Mouse (Mus musculus): Measurements from ENCODE around the gene Sync.

The Sync gene

DNA sequence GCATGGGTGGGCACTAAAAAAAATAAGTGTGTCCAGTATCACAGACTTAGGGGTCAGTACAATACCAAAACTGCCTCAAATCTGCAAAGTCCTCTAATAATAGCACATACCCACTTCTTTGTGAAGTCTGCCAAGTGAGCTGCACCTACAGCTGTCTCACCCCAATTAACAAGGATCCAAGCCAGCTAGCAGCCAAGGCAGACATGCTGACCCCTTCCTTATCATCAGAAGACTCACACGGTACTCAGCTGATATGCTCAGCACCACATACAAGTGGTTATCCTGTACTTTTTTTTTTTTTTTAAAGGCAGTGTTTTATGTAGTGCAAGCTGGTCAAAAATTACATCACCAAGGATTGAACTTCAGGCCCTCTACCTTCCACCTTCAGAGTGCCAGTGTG is 16.9 kb downstream of the Sync start:
- WGBS: 38% methylated on average over 1 of the region's 1 CpGs

- WGBS: 96% methylated on average over 1 of the region's 1 CpGs
These were observed 20.5 kb downstream of the Sync start for GRCm38 (mm10) chr4:129307936-129308335.

DNA sequence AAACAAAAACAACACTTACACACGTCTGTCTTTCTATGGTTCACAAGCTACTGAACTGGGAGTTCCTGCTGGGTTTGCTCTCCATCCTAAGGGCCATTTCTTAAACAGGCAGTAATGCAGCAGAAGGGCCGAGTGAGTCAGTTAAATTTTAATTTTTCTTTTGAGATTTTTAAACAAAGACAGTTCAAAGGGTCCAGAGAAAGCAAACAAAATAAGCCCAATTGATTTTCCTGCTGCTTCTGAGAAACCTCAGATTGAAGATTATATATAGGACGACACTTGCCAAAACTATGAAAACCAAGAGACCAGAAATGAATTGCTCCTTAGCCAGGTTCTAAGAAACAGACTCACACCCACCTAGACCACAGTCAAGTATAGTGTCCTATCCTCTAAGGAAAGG is 26.5 kb downstream of the Sync start:
- 67% methylated on average over 3 of the region's 3 CpGs for WGBS

- WGBS: 94% methylated on average over 1 of the region's 1 CpGs
These were observed 33.5 kb downstream of the Sync start for GRCm38 (mm10) chr4:129320876-129321275.

DNA sequence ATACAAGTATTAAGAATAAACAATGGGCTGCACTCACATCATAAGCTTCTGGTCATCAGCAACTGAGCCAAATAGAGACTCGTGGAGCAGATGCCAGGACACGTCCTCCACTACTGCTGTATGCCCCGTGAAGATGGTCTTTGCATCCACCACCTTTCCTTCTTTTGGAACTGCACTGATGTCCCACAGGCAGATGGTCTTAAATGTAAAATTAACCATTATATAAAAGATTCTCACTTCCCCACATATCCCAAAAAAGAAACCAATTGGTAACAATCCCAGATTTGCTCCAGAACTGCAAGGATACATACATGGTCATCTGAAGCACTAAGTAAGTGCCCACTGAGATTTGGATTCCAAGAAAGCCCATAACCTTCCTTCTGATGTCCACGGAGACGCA is 34.6 kb downstream of the Sync start:
- WGBS: 55% methylated on average over 5 of the region's 5 CpGs

DNA sequence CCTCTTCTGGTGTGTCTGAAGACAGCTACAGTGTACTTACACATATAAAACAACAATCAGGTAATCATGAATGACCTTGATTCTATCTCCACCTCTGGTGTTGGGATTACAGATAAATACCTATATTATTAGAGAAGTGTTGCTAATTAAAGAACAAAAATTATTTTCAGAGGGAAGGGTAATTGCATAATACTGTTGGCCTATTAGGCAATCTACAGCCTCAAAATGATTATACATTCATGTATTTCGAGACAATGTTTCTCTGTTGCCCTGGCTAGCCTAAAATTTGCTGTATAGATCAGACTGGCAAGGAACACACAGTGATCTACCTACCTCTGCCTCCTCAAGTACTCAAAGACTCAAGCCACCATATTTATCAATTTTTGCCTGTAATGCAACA is 36.1 kb downstream of the Sync start:
- 69% methylated on average over 1 of the region's 1 CpGs for WGBS

DNA sequence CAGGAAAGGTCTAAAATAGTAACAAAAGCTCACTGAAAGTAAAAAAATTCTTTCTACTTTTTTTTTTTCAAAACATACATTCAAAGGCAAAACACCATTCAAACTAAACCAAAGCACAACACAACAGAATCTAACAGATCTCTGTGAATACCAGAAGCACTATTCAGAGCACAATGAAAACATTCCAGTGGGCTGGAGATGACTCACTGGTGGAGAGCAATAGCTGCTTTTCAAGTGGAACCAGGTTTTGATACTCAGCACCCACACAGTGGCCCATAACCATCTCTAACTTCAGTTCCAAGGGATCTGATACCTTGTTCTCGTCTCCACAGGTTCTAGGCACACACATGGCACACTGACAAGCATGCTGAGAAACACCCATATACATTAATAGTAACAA is 37.3 kb downstream of the Sync start:
- 33% methylated on average over 1 of the region's 1 CpGs for WGBS

DNA sequence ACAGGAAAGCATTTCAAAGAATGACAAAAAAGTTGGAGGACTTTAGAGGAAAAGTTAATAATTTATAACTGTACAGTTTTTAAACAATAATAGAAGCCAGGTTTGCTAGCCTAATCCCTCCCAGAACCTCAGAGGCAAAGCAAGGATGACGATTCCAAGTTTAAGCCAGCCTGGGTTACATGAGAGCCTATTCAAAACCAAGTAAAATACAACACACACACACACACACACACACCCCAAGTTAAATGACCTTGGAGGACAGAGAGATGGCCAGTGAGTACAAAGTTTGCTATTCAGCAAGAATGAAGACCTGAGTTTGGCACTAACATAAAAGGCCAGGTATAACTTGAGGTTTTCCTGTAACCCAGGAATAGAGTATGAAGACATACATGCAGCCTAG is 38.8 kb downstream of the Sync start:
- WGBS: 31% methylated on average over 1 of the region's 1 CpGs

- 18% methylated on average over 1 of the region's 1 CpGs for WGBS
These were observed 45.4 kb downstream of the Sync start for GRCm38 (mm10) chr4:129332846-129333245.

GRCm38 (mm10) chr4:129334677-129335215 is 47.3 kb downstream of the Sync start:
- WGBS: under 1% methylated on average over 62 of the region's 62 CpGs

- WGBS: under 1% methylated on average over 73 of the region's 73 CpGs
These were observed 48.0 kb downstream of the Sync start, which contains the start of the genes Rbbp4 and Zbtb8os for GRCm38 (mm10) chr4:129335216-129336074. TSS of gene Rbbp4 (minus strand) at chr4:129335370. TSS of gene Zbtb8os (plus strand) at chr4:129335695.

DNA sequence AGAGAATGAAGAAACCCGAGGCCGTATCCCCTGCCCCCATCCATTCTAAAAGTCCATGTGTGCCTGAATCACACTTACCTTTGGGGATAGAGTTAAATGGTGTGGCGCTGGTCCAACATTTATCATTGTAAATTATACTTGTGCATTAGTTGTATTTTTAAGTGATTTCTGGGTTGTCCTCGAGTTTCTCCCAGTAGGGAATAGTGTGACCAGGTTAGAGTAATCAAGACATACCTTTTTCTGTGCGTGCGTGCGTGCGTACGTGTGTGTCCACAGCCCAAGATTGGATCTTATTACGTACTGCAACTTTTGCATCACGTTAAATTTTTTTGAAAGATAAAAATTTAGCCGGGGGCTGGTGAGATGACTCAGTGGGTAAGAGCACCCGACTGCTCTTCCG is 48.9 kb downstream of the Sync start:
- WGBS: 42% methylated on average over 14 of the region's 14 CpGs

DNA sequence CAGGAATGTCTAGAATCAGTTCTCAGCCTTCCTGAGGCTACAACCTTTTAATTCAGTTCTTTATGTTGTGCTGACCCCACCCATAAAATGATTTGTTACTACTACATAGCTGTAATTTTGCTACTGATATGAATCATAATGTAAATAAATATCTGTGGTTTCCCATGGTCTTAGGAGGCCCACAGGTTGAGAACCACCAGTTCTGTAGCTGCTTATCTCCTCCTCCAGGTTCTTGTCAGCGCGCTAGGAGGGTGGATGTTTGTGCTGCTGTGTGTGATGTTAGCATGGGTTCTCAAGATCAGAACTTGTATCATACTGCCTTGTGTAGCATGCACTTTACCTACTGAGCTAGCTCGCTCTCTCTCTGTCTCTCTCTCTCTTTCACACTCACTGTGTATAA is 52.3 kb downstream of the Sync start:
- 97% methylated on average over 3 of the region's 3 CpGs for WGBS

GRCm38 (mm10) chr4:129341888-129342287 is 54.5 kb downstream of the Sync start:
- WGBS: 83% methylated on average over 1 of the region's 1 CpGs

- WGBS: 92% methylated on average over 2 of the region's 2 CpGs
These were observed 55.3 kb downstream of the Sync start for GRCm38 (mm10) chr4:129342705-129343104.

GRCm38 (mm10) chr4:129346481-129347154 is 59.2 kb downstream of the Sync start:
- 45% methylated on average over 15 of the region's 15 CpGs for WGBS

DNA sequence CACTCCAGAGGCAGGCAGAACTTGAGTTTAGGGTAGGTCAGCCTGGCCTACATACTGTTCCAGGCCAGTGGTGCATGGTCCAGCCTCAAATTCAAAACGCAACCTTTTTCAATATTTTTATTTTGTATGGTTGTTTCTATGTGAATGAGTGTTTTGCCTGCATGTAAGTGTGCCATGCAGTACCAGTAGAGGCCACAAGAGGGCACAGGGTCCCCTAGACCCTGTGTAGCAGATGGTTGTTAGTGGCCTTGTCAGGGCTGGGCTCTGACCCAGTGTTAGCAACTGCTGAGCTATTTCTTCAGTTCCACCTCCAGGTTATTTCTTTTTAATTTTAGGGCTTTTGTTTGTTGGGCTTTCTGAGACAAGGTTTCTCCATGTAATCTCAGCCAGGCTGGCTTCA is 63.2 kb downstream of the Sync start:
- WGBS: 16% methylated on average over 1 of the region's 1 CpGs

- WGBS: 34% methylated on average over 6 of the region's 6 CpGs
These were observed 63.7 kb downstream of the Sync start for GRCm38 (mm10) chr4:129351111-129351510.

DNA sequence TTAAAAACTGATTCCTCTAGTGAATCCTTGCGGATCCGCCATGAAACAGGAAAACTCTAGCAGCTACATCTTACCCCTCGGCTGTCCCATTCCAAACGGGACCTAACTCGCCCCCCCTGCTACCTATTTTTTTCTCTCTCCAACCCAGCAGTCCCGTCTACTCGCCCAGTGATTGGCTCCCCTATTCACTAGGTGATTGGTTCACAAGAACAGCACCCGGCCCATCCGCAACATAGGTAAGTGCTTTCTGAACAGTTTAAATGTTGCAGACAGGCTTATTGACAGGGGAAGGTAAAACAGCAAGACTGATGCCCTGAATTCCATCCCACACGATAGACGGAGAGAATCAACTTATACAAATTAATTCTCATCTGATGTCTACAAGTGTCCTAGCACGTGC is 65.8 kb downstream of the Sync start:
- WGBS: 93% methylated on average over 12 of the region's 12 CpGs

DNA sequence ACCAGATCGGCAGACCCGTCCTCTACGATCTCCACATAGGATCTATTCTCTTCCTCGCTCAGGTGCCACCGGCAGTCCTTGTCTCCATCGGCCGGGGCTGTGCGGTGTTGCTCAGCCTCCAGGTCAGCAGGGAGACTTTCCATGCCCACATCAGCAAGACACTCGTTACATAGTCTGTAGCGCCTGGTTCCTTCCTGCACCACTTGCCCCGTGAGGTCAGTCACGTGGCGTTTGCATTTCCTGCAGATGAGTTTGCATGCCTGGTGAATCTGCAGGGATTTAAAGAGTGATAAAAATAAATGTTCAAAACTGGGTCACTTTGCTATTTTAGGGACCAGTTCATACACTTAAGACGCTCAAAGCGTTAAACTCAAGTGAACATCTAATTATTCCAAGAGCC is 66.8 kb downstream of the Sync start:
- 60% methylated on average over 15 of the region's 15 CpGs for WGBS

DNA sequence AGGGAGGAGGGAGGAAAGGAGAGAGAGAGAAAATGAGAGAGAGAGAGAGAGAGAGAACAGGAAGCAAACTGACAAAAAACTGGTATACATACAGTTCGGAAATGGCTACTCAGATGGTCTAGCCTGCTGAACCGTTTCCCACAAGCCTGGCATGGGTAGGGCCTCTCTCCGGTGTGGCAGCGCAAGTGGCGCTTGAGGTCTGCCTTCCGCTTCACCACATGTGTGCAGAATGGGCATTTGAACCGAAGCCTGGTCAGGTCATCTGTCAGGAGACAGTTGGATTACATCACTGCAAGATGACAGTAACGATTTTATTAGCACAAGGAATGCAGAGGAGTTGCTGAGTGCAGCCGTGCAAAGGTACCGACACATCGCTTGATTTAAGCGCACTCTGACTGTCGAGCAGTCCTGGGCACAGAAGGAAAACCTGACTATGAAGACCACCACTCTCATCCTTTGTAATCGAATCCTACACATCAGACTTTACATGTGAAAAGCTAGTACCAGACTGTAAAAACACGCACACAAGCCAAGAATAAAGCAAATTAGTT is 70.3 kb downstream of the Sync start:
- 88% methylated on average over 15 of the region's 15 CpGs for WGBS

All from cerebral cortex, adult 2 months (tissue).